Mouse (Mus musculus) ovary, adult 18-20 months (tissue): ENCODE data around the gene Ncbp3.
"Not testable (repeated sequence)": the region's sequence is repeated elsewhere in the genome, so short reads cannot be mapped to it uniquely, and the experiment has no call there.

ENCODE experiments used
- DNase-seq: peaks from one replicate; pipeline ENCODE4 v3.0.0; 2022; ENCODE audit warnings: low spot score, mixed read lengths

Gene Ncbp3

GRCm38 (mm10) chr11:73085391-73085790, 37.8 kb downstream of the Ncbp3 start:
- no peak for DNase-seq

GRCm38 (mm10) chr11:73087700-73088480, 40.3 kb downstream of the Ncbp3 start:
- no peak for DNase-seq

GRCm38 (mm10) chr11:73090283-73090682, 42.7 kb downstream of the Ncbp3 start, which contains the start of gene Itgae:
TSS of gene Itgae (plus strand) at chr11:73090583.
- DNase-seq = no peak

GRCm38 (mm10) chr11:73090826-73091225, 43.2 kb downstream of the Ncbp3 start:
- no peak for DNase-seq

- no peak for DNase-seq
Measured at GRCm38 (mm10) chr11:73092057-73092456, 44.5 kb downstream of the Ncbp3 start.

- no peak for DNase-seq
Measured at GRCm38 (mm10) chr11:73092877-73093276, 45.3 kb downstream of the Ncbp3 start.

- no peak for DNase-seq
Measured at GRCm38 (mm10) chr11:73094231-73094995, 46.8 kb downstream of the Ncbp3 start.

- DNase-seq = no peak
Measured at GRCm38 (mm10) chr11:73098860-73099259, 51.3 kb downstream of the Ncbp3 start.

GRCm38 (mm10) chr11:73099976-73100750, 52.6 kb downstream of the Ncbp3 start:
- peak; percentile 24 for DNase-seq

GRCm38 (mm10) chr11:73101308-73101707, 53.7 kb downstream of the Ncbp3 start:
- no peak for DNase-seq

GRCm38 (mm10) chr11:73105246-73105645, 57.7 kb downstream of the Ncbp3 start:
- DNase-seq = no peak

GRCm38 (mm10) chr11:73107358-73107757, 59.8 kb downstream of the Ncbp3 start:
- not testable (repeated sequence) for DNase-seq

- no peak for DNase-seq
Measured at GRCm38 (mm10) chr11:73108195-73108897, 60.8 kb downstream of the Ncbp3 start.

- no peak for DNase-seq
Measured at GRCm38 (mm10) chr11:73108898-73109625, 61.5 kb downstream of the Ncbp3 start.

GRCm38 (mm10) chr11:73109941-73110340, 62.4 kb downstream of the Ncbp3 start:
- no peak for DNase-seq

- no peak for DNase-seq
Measured at GRCm38 (mm10) chr11:73111414-73111813, 63.8 kb downstream of the Ncbp3 start.

- no peak for DNase-seq
Measured at GRCm38 (mm10) chr11:73126495-73126894, 78.9 kb downstream of the Ncbp3 start.

- DNase-seq = no peak
Measured at GRCm38 (mm10) chr11:73131020-73131419, 83.4 kb downstream of the Ncbp3 start.

GRCm38 (mm10) chr11:73132999-73133398, 85.4 kb downstream of the Ncbp3 start:
- DNase-seq = no peak

- DNase-seq = no peak
Measured at GRCm38 (mm10) chr11:73134222-73134621, 86.6 kb downstream of the Ncbp3 start.

- DNase-seq = no peak
Measured at GRCm38 (mm10) chr11:73136587-73136986, 89.0 kb downstream of the Ncbp3 start.
